Mouse (Mus musculus): ENCODE measurements around the gene Myh7b.
A peak's percentile ranks its signal among the peaks of the same experiment; 100 is the strongest.

The Myh7b gene

DNA sequence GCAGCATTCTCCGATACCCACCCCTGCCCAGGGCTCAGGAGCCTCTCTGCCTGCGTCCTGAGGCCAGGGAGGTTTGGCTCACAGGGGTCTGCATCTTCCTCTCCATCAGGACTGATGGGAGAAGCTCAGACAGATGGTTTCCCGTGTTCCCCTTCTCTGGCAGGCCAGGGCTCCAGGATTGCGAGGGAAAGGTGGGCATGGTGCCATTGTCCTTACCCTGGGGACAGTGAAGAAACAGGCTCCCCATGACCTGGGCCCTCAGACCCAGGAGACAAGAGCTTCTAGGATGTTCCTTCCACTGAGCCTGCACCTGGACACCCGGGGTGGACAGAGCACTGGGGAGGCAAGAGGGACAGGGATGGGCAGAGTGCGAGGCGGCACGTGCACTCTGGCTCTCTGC, 23.6 kb downstream of the Myh7b start:
- no peak for DNase-seq (ENCODE audit: low spot score)

GRCm38 (mm10) chr2:155635961-155636360, 24.9 kb downstream of the Myh7b start:
- DNase-seq (ENCODE audit: low spot score): no peak

GRCm38 (mm10) chr2:155636881-155637280, 25.9 kb downstream of the Myh7b start:
- DNase-seq (ENCODE audit: low spot score): no peak

- DNase-seq (ENCODE audit: low spot score): no peak
Observed at GRCm38 (mm10) chr2:155637411-155637810, 26.4 kb downstream of the Myh7b start.

GRCm38 (mm10) chr2:155640656-155641055, 29.6 kb downstream of the Myh7b start:
- no peak for DNase-seq (ENCODE audit: low spot score)

GRCm38 (mm10) chr2:155641540-155642472, 30.8 kb downstream of the Myh7b start:
- DNase-seq (ENCODE audit: low spot score): no peak

GRCm38 (mm10) chr2:155645746-155646145, 34.7 kb downstream of the Myh7b start:
- DNase-seq (ENCODE audit: low spot score): no peak

DNA sequence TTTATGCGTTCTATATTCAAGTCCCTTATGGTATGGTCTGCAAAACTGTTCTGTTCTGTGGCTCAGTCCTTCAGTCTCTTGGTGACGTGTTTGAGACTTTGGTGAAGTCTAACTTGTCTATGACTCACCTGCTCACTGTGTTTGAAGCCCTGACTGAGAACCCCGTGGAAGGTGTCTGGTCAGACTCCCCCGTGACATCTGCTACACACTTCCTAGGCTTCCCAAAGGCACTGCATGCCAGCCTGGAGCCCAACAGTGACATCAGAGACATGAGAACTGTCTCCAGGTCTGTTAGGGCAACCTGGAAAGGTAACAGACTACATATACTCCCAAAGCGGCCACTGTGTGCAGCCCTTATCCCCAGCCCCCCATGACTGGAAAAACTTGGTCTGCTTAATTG, 41.6 kb downstream of the Myh7b start:
- DNase-seq (ENCODE audit: low spot score): no peak

DNA sequence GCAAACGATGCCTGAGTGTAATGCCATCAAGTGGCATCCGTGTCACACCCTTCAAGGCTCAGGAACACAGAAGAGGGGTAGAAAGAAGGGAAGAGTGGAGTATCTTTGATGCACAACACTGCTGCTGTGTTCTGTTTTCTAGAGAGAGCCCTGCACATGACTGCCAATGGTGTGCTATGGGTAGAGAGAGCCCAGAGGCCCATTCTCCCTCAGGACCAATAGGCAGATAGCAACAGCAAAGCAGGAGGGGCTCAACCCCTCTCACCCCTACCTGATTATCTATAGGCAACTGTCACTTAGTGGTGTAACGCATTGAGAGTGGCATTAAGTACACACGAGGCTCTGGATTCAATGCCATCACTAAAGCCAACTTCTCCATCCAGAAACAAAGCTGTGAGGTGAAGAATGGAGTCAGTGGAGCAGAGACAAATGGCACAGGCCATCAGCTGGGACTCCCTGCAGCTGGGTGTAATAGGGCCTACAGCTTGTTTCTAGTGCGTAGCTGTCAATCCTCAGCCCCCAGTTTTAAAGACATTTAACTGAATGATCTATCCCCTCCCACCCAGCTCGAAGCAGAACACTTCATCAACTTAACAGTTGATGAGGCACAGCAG, 44.9 kb downstream of the Myh7b start:
- DNase-seq (ENCODE audit: low spot score): no peak

DNA sequence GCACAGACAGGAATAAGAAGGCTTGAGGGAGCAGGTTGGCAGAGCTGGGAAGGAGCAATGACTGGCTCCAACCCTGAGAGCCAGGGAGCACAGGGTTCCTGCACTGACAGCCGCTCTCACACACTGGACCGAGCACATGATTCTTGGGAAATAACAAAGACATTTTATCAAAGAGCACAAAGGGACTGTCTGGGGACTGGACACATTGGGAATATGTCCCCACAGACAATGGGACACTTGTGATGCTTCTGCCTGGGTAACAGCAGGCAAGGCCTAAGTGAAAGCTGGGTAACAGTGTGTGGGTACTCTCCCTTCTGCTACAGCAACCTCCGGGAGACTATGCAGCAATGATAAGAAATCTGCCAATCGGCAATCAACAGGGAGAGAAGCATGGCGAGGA, 51.4 kb downstream of the Myh7b start:
- no peak for DNase-seq (ENCODE audit: low spot score)

GRCm38 (mm10) chr2:155663097-155663496, 52.1 kb downstream of the Myh7b start:
- DNase-seq (ENCODE audit: low spot score): peak; percentile 44

DNA sequence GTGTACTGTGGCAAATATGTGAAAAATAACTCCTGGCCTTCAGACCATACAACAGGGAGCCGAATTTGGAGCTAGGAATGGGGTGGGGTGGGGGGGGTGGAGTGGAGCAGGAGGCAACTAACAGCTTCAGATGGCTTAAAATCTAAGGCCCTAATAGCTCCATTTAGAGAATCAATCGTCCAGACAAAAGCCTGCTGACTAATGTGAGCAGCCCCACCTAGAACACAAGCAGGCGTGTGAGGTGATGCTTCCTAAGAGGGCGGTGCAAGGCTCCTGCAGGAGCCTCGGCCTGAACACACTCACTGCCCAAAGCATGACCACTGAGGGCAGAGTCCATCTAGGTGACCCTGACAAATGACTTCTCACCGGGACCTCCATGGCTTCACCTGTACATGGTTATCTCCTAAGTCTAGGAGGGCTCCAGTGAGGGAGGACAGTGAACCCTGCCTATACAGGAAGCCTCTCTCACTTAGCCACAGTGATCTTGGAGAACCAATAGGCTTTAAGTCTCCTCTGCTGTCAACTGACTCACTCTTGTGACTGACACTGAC, 53.0 kb downstream of the Myh7b start:
- DNase-seq (ENCODE audit: low spot score): no peak

- no peak for DNase-seq (ENCODE audit: low spot score)
Observed at GRCm38 (mm10) chr2:155667881-155668280, 56.9 kb downstream of the Myh7b start.

GRCm38 (mm10) chr2:155668461-155668860, 57.4 kb downstream of the Myh7b start:
- DNase-seq (ENCODE audit: low spot score): peak; percentile 41

DNA sequence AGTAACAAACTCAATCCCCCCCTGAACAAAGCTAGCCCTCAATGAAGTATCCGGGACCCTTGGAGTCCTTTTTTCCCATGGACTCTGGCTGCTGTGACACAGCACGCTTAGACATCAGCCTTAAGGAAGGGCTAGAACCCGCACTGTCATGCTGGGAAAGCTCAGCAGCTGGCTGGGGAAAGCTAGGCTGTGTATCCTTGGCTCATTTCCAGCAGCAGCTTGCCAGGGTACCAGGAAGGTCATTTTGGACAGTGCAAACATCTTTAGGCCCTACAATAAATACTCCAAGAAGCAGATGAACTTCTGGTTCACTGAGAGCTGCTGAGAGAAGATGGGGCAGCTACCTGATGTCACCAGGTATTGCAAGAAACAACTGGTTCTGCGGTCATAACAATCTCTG, 60.2 kb downstream of the Myh7b start:
- DNase-seq (ENCODE audit: low spot score): no peak

- peak; percentile 83 for DNase-seq (ENCODE audit: low spot score)
Observed at GRCm38 (mm10) chr2:155673546-155673945, 62.5 kb downstream of the Myh7b start.

- DNase-seq (ENCODE audit: low spot score): no peak
Observed at GRCm38 (mm10) chr2:155675118-155675517, 64.1 kb downstream of the Myh7b start.

DNA sequence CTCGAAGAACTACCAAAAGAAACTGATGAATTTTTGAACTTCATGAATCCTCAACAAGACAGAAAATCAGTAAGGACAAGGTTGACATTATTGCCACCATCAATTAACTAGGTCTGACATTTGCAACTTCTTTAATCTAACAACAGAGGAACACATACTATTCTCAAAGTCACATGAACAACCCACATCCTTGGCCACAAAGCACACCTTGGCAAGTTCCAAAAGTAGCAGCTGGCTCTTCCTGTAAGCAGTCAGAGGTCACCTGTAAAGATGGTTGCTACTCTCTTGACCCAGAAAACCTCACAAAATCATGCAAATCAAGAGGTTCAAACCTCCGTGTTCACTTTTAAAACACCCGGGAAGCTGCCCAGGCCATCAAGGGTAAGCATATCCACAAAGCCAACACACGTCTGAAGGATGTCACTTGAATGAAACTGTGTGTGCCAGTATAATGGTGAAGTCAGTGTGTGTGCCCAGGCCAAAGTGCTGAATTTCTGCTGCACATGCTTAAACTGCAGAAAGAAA, 68.6 kb downstream of the Myh7b start:
- peak; percentile 68 for DNase-seq (ENCODE audit: low spot score)

DNA sequence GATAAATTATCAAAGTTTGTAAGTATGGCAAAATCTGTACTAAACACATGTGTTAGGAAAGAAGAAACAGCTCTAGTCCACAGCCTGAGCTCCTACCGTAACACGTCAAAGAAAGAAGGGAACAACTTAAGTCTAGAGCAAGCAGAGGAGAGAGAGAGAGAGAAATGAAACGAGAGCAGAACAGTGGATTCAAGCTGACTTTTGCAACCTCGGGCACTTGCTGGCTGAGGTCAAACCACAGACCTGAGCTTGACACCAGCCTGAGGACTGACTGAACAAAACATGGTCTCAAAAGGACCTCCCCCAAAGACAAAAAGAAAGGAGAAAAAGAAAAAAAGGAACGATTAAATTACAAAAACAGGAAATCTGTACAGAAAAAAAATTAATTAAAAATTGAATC, 69.6 kb downstream of the Myh7b start:
- DNase-seq (ENCODE audit: low spot score): peak; percentile 24

DNA sequence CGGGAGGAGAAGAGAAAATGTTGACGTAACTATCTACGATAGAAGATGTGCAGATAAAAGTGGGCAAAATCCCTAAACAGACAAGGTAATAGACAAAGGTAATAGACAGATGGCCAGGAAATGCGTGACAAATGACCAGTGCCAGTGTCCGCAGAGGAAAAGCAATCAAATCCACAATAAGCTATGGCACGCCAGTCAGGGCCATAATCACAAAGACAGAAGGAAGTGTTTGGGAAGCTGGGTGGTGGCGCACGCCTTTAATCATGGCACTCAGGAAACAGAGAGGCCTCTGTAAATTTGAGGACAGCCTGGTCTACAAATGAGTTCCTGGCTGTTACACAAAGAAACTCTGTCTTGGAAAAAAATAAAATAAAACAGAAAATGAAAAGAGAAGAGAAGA, 70.2 kb downstream of the Myh7b start:
- no peak for DNase-seq (ENCODE audit: low spot score)

- DNase-seq (ENCODE audit: low spot score): peak; percentile 27
Observed at GRCm38 (mm10) chr2:155681874-155682273, 70.9 kb downstream of the Myh7b start.

GRCm38 (mm10) chr2:155683137-155683536, 72.1 kb downstream of the Myh7b start:
- no peak for DNase-seq (ENCODE audit: low spot score)

GRCm38 (mm10) chr2:155683821-155684220, 72.8 kb downstream of the Myh7b start:
- DNase-seq (ENCODE audit: low spot score): no peak

All from T-cell, adult 2 months (primary cell).